Mouse (Mus musculus): ENCODE results near the gene Naa80.

- TF ChIP-seq CTCF (IDR thresholded peaks at IDR 0.05; ENCODE audit: low read depth, low read length): no peak
- TF ChIP-seq POLR2A (IDR thresholded peaks at IDR 0.05; ENCODE audit: extremely low read depth, insufficient read depth, low read length): no peak
Measured at GRCm38 (mm10) chr9:107629411-107629730, 50.7 kb downstream of the Naa80 start.
